Mouse (Mus musculus): ENCODE measurements around the gene Lgr5.

The Lgr5 gene

DNA sequence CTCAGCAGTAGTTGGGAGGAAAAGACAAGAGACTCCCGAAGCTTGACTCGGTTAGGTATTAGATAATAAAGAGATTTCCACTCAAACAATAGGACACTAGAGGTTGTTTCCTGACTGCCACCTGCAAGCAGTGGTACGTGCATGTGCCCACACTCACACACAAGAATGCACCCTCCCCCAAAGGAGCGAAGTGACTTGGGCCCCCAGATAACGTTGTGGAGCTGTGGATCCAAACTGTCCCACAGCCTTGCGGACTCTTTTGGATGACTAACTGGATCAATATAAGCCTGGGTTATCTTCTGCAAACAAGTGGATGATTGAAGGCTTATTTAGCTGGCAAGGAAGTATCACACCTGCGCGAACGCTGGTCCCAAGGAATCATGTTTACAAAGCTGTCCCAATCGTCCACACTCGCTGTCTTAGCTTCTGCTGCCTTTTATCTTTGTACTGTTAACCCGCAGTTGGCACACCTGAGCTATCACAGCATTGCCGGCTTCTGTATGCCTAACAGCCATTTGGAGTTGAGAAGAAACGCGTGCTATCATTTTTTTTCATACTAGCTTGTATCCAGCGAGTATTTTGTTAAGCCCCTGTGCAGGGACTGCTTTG, 81.8 kb downstream of the Lgr5 start:
- DNase-seq (ENCODE audit: low read depth, low spot score), result no peak

DNA sequence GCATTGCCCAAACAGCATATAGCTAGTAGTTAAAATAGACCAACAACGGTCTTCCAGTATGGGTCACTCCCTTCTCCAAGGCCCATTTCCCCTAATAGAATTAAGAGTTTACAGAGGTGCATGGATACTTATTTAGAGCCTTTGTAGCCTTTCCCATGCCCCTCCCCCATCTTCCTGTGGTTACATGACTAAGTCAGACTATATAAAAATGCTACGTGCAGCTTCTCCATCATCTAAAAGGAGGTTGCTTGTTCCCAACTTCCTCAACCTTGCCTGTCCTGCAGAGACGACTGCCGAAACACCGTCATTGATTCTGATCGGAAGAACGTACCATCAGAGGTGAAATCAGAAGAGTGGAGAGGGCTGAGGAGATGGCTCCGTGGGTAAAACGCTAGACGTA, 82.4 kb downstream of the Lgr5 start:
- DNase-seq (ENCODE audit: low read depth, low spot score), result no peak

DNA sequence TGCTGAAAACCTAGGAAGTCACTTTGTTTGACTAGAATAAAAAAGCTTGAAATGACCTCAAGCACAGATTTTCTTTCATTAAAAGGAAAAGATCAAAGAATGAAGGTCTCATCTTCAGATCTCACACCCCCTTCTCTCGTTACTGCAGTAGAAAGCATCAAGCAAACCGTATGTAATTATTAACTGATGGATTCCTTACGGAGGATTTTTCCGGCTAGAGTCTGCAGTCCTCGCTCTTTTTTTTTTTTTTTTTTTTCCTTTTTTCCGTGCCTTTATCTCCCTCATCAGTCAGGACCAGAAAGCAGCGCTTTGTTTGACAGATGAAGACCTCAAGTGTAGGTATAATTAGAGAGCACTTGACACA, 93.8 kb downstream of the Lgr5 start:
- DNase-seq (ENCODE audit: low read depth, low spot score), result no peak

DNA sequence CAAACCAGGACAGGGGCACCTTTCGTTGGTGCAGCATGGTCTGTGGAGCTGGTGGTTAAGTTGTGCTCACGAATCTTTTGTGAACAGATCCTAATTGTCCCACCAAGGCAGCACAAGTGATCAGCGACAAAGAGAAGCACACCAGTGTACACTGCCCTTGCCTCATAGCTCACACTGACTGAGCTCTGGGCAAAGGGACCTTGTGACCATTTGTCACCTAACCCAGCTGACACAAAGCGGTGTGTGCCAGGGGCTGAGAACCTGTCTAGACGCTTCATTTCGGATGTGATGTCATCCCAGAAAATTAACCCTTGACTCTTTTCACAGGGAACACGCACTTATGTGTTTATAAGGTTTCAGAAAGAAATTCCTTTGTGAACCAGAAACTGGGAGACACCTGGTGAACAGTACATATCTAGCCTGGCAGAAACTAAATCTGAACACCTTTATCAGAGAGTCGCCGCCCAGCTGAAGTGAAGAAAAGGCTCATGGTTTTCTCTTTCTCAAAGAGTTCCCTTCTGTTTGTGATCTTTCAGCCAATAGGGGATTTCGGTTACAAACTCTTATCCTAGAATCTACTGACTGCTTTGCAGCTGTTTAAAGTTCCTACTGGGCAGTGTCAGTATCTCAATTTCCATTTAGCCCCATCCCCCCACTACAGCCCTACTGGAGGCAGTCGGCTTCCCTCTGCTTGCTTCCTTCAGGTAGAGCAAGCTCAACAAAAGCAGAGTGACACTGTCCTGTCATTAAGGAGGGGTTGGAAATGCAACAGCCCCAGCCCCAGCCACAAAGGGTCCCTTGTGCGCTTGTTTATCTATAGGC, 94.4 kb downstream of the Lgr5 start:
- DNase-seq (ENCODE audit: low read depth, low spot score), result no peak

DNA sequence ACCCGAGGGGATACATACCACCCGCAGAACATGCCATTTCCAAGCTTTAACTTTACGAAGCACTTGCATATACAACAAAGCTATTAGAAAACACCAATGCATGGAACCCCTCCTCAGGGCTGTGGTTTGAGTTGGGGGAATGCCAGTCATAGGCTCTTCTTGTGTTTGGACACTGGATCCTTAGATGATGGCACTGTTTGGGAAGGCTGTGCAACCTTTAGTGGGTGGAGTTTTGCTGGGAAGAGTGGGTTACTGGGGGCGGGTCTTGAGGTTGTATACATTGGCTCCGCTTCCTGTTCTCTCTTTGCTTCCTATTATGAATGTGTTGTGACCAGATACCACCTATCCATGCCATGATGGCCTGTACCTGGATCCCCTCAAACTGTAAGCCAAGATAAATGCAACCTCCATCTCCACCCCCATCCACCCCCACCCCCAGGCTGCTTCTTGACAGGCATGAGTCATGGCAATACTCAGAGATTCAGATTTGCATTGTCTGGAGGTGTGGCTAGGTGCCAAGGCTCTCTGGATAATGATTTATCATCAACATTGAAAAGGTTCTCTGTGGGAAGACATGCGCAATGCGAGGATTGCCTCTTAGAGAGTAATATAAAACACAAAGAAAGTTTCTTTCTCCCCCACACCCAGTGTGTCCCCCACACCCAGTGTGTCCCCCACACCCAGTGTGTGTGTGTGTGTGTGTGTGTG, 95.6 kb downstream of the Lgr5 start:
- DNase-seq (ENCODE audit: low read depth, low spot score), result no peak

DNA sequence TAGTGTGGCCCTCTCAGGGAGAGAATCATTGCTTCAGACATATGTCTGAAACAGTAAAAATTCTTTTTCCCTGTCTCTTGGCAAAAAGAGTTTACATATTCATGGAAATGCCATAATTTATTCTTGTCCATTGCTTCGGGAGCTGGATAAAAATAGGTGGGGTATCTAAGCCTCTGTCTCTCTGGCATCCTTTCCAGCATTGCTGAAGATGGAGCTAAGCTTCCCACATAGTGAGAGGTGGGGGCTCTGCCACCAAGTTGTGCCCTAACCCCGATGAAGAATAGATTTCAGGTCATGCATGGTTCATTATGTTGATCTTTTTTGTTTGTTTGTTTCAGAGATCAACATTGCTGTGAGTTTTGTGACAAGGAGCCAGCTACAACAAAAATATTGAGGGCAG, 102.0 kb downstream of the Lgr5 start:
- DNase-seq (ENCODE audit: low read depth, low spot score), result no peak

DNA sequence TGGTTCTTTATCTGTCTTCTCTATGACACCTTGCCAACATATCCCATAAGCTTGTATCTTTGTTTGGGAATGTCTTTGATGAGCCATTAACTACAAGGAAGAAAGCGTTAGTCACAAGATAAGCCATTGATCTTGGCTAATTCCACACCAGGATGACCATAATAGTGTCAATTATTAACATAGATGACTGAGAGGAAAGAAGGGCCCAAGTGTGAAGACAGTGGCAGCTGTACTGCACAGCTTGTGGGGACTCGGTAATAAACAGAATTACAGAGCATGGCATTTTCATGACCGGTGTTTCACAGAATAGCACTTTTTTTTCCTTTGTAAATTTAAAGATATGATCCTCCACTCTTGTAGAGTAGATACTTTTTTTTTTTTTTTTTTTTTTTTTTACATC, 102.9 kb downstream of the Lgr5 start:
- DNase-seq (ENCODE audit: low read depth, low spot score), result no peak

DNA sequence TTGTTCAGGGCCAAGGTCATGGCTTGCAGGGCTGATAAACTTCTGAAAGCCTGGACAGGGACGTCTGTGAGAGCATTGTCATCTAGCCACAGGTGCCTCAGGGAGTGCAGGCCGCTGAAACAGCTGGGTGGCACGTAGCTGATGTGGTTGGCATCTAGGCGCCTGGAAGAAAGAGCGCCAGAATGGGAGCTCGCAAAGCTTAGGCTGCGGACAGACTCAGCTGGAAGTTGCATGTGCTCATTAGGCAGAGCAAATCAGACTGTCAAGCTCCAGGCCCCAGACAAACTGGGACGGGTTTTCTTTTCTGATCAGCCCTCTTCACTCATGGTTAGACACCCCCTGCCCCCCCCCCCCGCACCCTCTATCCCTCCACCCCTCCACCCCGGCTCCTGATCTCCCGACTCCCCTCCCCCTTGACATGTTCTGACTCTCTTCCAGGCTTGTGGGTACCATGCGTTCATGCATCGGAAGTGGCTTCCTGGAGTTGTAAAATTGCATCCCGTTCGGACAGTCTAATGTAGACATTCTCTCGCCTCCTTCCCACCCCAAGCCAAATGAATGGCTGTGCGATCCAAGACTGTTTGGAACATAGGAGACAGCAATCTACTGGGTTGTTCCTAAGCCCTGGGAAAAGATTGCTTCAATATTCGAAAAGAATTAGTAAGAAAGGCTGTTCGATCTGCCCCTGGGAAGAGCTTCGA, 109.0 kb downstream of the Lgr5 start:
- no peak for DNase-seq (ENCODE audit: low read depth, low spot score)

DNA sequence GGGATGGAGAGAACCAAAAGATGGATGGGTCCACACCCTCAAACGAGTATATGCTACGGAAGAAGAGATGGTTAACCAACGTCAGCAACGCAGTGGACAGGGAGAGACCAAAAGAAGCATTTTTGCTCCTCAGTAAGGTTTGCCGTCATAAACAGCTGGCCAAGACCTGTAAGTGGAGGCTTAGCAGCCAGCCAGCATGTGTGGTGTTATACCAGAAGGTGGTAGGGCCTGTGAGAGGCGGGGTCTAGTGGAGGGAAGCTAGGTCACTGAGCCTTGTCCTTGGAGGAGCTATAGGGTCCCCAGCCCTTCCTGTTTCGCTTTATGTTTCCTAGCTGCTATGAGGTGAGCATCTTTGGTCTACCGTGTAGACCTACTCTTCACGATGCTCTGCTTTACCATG, 111.1 kb downstream of the Lgr5 start:
- DNase-seq (ENCODE audit: low read depth, low spot score), result no peak

DNA sequence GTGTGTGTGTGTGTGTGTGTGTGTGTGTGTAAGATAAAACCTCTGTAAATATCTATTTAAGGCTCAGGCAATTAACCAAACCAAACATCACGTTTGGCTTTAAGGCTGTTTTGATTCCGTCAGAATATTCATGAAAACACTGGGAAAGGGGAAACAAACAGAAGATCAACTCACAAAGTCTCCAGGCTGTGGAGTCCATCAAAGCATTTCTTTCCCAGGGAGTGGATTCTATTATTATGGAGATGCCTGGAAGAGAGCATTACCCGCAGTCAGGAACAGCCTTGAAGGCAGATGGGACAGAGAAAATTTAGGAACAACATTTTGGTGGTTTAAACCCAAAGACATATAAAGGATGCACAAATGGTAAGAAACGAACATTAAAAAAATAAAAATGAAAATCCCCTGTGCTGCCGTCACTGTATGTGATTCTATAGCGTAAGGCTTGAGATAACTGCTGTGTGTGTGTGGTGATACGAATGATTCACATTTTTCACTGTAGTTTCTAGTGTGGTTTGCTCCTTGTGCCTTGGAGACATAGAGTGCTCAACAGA, 112.5 kb downstream of the Lgr5 start:
- DNase-seq (ENCODE audit: low read depth, low spot score), result no peak

DNA sequence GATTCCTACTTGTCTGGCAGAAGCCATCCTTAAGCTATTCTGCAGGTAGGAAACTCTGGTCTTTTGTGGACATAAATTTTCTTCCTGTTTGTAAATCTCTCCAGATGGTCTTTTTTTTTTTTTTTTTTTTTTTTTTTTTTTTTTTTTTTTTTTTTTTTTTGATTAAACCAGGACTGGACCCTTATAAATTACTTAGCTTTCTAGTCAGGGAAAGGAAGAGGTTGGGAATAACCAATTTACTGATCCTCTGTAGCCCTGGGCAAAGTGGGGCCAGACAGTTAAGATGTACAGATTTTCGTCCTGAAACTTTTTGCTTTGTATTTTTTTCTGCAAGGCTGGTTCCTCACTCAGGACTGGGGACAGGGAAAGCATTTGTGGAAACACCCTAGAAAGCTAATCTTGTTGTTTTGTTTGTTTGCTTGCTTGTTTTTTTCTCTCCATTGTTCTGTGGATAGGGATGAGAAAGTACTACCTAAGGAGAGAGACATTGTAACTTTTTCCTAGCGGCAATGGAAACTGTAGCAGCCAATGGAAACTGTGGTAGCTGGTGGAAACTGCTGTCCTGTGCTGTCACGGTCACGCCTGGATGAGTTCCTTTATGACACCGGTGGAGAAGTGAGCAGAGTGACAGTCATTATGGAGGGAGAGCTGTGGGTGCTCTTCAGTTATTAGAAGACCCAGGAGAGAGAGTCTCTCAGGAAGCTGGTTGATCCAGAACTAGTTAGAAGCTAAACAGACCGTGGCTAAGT, 114.2 kb downstream of the Lgr5 start:
- DNase-seq (ENCODE audit: low read depth, low spot score), result no peak

DNA sequence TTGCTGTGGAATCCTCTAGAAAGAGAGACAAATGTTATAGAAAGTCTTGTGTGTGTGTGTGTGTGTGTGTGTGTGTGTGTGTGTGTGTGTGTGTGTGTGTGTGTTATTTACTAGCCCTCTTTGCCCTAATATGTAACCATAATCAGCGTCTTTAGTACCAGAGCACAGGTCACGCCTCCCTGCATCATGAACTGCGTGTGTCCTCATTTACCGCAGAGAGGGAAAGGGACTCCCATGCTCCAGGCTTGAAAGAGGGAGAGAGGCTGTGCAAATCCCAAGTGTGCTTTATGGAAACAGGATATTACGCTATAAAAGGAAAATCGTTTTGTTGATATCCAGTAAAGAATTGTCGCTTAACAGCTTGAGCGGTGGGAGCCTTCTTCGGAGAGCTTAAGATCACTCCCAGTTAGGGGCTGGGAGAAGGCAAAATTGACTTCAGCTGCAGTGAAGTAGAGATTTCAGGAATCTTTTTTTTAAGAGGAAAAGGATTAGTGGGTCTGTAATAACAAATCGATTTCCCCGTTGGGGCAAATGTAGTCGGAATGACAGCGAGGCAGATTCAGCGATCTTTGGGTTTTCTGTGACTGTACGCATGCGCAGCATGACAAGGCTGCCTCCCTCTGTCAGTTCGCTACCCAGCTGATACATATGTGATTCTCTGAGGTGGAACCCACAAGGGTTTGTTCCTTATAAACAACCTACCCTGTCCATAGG, 116.8 kb downstream of the Lgr5 start:
- no peak for DNase-seq (ENCODE audit: low read depth, low spot score)

DNA sequence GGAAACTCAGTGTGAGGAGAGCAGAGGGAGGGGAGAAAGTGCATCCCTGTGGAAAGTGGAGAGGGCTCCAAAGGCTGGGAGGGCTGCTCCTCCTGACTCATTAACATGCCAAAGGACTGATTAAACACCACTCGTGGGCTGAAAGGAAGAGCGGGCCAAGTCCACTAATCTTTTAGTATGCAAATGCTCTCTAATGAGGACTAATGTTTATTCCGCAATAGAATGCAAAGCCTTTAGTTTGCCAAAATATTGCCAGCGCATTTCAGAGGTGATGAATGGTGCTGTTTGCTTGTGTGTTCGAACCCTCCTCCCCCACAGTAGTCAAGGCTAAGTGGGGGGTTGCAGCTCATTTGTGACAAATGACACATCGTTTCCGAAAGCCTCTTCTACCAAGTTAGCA, 118.5 kb downstream of the Lgr5 start:
- DNase-seq (ENCODE audit: low read depth, low spot score), result no peak

DNA sequence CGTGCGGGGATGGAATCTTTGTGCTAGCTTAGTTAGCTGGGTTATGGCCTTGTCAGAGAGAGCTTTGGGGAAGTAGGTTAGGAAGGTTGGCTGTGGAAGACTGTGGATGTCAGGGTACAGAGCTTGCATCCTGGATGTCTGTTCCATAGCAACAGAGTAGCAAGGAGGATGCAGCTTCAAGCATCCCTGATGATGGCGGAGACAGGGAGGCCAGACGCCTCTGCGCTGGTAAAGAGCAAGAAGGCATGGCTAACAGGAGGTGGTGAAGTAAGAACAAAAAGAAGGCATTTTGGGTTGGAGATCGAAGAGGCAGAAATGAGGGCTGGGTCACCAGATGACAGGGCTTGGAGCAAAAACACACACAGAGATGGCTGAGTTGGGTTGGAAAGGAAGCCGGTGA, 118.9 kb downstream of the Lgr5 start:
- no peak for DNase-seq (ENCODE audit: low read depth, low spot score)

DNA sequence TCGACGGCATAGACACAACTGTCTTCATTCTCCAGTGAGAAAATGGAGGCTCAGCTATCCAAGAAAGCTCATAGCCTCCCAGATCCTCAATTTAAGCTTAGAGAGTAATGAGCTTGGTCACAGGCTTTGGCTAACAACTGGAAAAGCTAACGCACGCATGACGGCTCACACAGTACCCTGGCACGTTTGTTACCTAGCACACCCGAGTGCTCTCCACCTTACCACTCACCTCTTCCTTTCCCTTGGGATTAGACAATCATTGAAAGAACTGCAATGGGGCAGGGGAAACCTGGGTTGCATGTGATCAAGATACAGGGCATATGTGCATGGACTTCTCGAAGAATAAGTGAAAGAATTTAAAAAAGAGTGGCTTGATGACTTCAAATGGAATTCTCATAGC, 119.6 kb downstream of the Lgr5 start:
- DNase-seq (ENCODE audit: low read depth, low spot score), result no peak

DNA sequence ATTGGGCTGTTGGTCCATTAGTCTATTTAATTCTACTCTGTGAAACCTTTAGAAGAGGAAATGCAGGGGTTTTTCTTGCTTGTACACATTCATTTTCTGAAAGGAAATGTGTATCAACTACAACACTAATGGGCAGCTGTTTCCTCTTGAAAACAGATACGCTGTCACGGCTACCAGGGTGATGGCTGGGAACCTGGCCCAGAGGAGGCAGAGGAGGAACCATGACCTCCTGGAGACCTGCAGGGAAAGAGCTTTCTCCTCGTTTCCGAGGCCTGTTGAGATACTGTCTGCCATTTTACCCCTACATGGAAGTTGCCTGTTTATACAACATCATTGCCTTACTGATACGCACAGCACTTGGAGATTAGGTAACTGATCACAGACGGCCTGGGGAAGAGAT, 121.8 kb downstream of the Lgr5 start:
- DNase-seq (ENCODE audit: low read depth, low spot score), result no peak

DNA sequence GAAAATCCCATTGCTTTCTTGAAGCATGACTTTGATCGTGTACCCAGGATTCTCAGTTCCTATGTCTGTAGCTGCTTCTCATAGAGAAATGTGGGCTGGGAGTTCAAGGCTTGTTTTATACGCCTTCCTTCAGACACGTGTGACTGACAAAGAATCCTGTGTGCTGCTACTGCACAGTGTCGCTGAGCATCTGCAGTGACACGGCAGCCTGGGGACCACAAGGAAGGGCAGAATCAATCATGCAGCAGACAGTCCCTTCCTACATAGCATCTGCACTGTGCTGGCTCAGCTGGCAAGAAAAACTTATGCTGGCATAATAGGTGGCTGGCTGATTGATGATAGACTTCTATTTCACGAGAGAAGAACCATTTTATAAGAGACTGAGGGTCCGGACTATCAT, 122.5 kb downstream of the Lgr5 start:
- DNase-seq (ENCODE audit: low read depth, low spot score), result no peak

DNA sequence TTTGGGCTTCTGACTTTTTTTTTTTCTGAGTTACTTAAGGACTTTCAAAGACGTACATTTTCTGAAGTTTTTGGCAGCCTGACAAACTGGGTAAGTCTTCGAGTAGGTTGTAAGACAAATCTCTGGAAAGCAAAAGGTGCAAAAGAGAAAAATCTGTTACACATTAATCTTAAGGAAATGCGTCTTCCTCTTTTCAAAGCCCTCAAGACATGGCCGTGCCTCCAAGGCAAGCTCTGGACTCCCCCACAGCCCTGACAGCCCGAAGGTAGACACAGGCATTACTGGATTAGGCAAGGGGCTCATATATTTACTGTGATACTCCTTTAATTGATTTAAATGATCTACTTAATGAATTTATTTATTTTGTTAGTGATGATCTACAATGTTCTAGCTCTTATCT, 124.9 kb downstream of the Lgr5 start:
- no peak for DNase-seq (ENCODE audit: low read depth, low spot score)

DNA sequence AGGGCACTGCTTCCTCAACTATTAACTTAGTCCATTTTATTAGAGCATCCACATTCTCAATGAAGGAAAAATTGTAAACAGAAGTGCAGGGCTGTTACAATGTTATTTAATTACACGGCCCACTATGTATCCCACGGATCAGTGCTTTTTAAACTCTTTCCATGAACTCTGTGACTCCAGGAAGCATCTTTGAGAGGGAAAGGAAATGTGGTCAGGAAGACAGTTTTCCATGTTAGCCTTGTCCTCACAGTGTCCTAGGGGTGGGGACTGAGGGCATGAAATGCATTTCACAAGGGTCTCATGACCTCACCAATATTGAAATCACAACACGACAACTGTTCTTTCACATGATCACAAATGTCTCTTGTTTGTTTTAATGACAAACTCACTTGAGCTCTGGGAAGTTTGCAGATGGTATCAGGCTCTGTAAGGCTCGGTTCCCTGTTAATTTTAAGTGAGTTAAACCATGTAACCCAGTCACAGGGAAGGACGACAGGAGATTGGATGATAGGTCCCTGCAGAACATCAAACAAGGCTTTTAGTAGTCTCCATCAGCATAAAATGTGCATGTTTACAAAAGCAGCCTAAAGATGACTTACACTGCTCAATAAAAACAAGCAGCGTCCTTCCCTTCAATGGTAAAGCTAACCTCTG, 130.1 kb downstream of the Lgr5 start:
- DNase-seq (ENCODE audit: low read depth, low spot score), result no peak

DNA sequence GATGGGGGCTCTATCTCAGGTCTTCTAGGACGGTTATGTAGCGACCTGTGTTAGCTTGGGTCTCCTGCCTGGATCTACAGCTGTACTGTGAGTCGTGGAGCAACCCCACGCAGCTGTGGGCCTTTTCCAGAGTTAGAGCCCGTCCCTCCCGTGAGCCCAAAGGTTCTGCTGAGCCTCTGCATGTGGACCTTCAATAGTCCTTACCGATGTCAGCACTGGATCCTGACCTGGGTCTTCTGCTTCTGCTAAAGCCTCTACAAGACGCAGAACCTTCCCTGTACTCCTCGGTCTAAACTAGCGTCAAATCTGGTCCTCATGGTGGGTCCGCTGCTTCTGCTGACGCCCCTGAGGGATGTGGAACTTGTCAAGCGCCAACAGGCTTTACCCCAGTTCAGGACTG, 139.0 kb downstream of the Lgr5 start:
- DNase-seq (ENCODE audit: low read depth, low spot score), result no peak

Measured in skeletal muscle tissue, adult 2 months (tissue).